Mouse (Mus musculus) heart, postnatal 14 days (tissue): Measurements from ENCODE around the gene Dync1i1. TPM values are rescaled to one million over a fixed set of nuclear protein-coding genes. Genes with fewer than 3 reads are reported as not detected.

Experiments
- DNase-seq, 2 experiments: peaks; one replicate each; pipeline ENCODE4 v3.0.0; 2021 to 2022
- intact Hi-C: fragments of 180-260 bp; cut with DNase I; formaldehyde crosslinking; loops from one replicate; pipeline ENCODE4 v1.15.1; 2025
- total RNA-seq, 2 experiments: library from RNA; stranded (reverse); gene quantifications; 2 replicates each; pipeline ENCODE4 v1.2.3; 2021

The Dync1i1 gene
- total RNA-seq, 2 experiments from 2014 or later = 0.56 to 0.62 TPM

- no peak for DNase-seq
- intact Hi-C loops = no loop called here
Measured at GRCm38 (mm10) chr6:5768576-5768975, 43.1 kb downstream of the Dync1i1 start.

GRCm38 (mm10) chr6:5770283-5770682 lies 44.8 kb downstream of the Dync1i1 start:
- intact Hi-C loops = no loop called here
- no peak for DNase-seq

- no peak for DNase-seq
Measured at GRCm38 (mm10) chr6:5775461-5775860, 50.0 kb downstream of the Dync1i1 start.

GRCm38 (mm10) chr6:5781752-5782151 lies 56.3 kb downstream of the Dync1i1 start:
- intact Hi-C loops = no loop called here
- DNase-seq = no peak

More at GRCm38 (mm10) chr6:5775461-5775860, 50.0 kb downstream of the Dync1i1 start:
- intact Hi-C loops = no loop called here

GRCm38 (mm10) chr6:5783830-5784229 lies 58.4 kb downstream of the Dync1i1 start:
- no peak for DNase-seq
- intact Hi-C loops = no loop called here

- intact Hi-C loops = no loop called here
- no peak for DNase-seq
Measured at GRCm38 (mm10) chr6:5790607-5791006, 65.2 kb downstream of the Dync1i1 start.

- DNase-seq = no peak
- intact Hi-C loops = no loop called here
Measured at GRCm38 (mm10) chr6:5794106-5794753, 68.8 kb downstream of the Dync1i1 start.

GRCm38 (mm10) chr6:5795314-5795713 lies 69.9 kb downstream of the Dync1i1 start:
- DNase-seq = no peak
- intact Hi-C loops = no loop called here

- intact Hi-C loops = loop anchor here (1.0 to 10.0 kb wide), 2 partner anchors 157 to 387 kb away; no protein-coding TSS in a partner anchor
- DNase-seq = peak in 1 of 2 experiments; percentile 11
Measured at GRCm38 (mm10) chr6:5802124-5802839, 76.8 kb downstream of the Dync1i1 start.

- peak; percentile 3 to 44 for DNase-seq
- intact Hi-C loops = loop anchor here (1.0 to 10.0 kb wide), 2 partner anchors 158 to 388 kb away; no protein-coding TSS in a partner anchor
Measured at GRCm38 (mm10) chr6:5802840-5803491, 77.5 kb downstream of the Dync1i1 start.

GRCm38 (mm10) chr6:5808008-5808421 lies 82.6 kb downstream of the Dync1i1 start:
- intact Hi-C loops = loop anchor here (10.0 kb wide), 1 partner anchor 393 kb away; no protein-coding TSS in a partner anchor
- no peak for DNase-seq

GRCm38 (mm10) chr6:5812076-5812475 lies 86.6 kb downstream of the Dync1i1 start:
- intact Hi-C loops = no loop called here
- no peak for DNase-seq

GRCm38 (mm10) chr6:5819674-5820073 lies 94.2 kb downstream of the Dync1i1 start:
- intact Hi-C loops = no loop called here
- DNase-seq = no peak

- no peak for DNase-seq
- intact Hi-C loops = no loop called here
Measured at GRCm38 (mm10) chr6:5825461-5825860, 100.0 kb downstream of the Dync1i1 start.

GRCm38 (mm10) chr6:5827064-5827463 lies 101.6 kb downstream of the Dync1i1 start:
- intact Hi-C loops = no loop called here
- no peak for DNase-seq

GRCm38 (mm10) chr6:5828409-5828974 lies 103.1 kb downstream of the Dync1i1 start:
- intact Hi-C loops = no loop called here
- no peak for DNase-seq

- intact Hi-C loops = no loop called here
- no peak for DNase-seq
Measured at GRCm38 (mm10) chr6:5829148-5829547, 103.7 kb downstream of the Dync1i1 start.

GRCm38 (mm10) chr6:5830717-5831116 lies 105.3 kb downstream of the Dync1i1 start:
- no peak for DNase-seq
- intact Hi-C loops = no loop called here

- intact Hi-C loops = no loop called here
- DNase-seq = no peak
Measured at GRCm38 (mm10) chr6:5831233-5831632, 105.8 kb downstream of the Dync1i1 start.

GRCm38 (mm10) chr6:5832838-5833237 lies 107.4 kb downstream of the Dync1i1 start:
- DNase-seq = no peak
- intact Hi-C loops = no loop called here

- DNase-seq = no peak
Measured at GRCm38 (mm10) chr6:5842466-5842865, 117.0 kb downstream of the Dync1i1 start.

More at GRCm38 (mm10) chr6:5842466-5842865, 117.0 kb downstream of the Dync1i1 start:
- intact Hi-C loops = no loop called here
